Mouse (Mus musculus): ENCODE results near the gene B4galnt2. TPM values are rescaled to one million over a fixed set of nuclear protein-coding genes. Genes with fewer than 3 reads are reported as not detected.
"Not testable (repeated sequence)": the region's sequence is repeated elsewhere in the genome, so short reads cannot be mapped to it uniquely, and the experiment has no call there.

Gene B4galnt2
- polyA plus RNA-seq, 1 experiment from 2014 or later, result 4.5 TPM

DNA sequence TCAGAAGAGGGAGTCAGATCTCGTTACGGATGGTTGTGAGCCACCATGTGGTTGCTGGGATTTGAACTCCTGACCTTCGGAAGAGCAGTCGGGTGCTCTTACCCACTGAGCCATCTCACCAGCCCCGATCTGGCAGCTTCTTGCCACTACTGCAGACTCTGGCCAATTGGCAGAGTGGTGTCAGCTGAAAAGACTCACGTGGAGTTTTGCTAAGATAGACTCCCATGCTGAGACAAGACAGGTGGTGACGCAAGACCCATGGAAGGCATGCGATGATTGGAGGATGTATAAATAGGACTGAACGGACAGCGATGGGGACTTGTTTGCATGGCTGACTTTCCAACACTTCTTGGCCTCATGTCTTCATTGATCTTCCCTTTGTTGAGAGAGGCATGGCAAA, 17.5 kb upstream of the B4galnt2 start:
- not testable (repeated sequence) for H3K4me1 ChIP-seq (ENCODE audit: control insufficient read depth, insufficient read depth, low read length); H3K4me2 ChIP-seq (ENCODE audit: low read depth, low read length); H3K9me3 ChIP-seq (replicated peaks; ENCODE audit: control insufficient read depth, low read length); H3K9ac ChIP-seq (ENCODE audit: low read length); H3K4me3 ChIP-seq (replicated peaks; ENCODE audit: low read length); H3K27ac ChIP-seq (ENCODE audit: low read length); H3K36me3 ChIP-seq (ENCODE audit: control insufficient read depth, insufficient read depth, low read length); ATAC-seq (ENCODE audit: insufficient read depth, low FRiP score); H3K27me3 ChIP-seq (ENCODE audit: control insufficient read depth, insufficient read depth, low read length)
- WGBS, result 86% methylated on average over 8 of the region's 10 CpGs

DNA sequence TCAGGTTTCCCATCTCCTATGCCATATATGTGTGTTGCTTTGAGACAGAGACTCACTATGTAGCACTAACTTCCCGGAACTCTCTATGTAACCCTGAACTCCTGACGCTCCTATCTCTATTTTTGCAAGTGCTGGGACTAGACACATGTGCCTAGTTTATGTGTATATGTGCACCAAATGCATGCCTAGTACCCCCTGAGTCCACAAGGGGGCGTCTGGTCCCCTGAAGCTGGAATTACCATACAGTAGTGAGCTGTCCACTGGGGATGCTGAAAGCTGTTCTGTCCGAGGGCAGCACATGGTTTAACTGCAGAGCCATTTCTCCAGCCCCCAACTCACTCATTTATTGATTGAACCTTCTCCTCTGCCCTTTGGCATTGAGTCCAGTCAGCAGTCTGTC, 11.7 kb upstream of the B4galnt2 start:
- Histone ChIP-seq H3K9ac (ENCODE audit: low read length) (no peak overlapping the region), H3K36me3 (ENCODE audit: control insufficient read depth, insufficient read depth, low read length) (no peaks in the 10 kb centered on the region), H3K4me2 (ENCODE audit: low read depth, low read length) (no peak overlapping the region), H3K4me3 (replicated peaks; ENCODE audit: low read length) (no peak overlapping the region), H3K4me1 (ENCODE audit: control insufficient read depth, insufficient read depth, low read length) (no peaks in the 10 kb centered on the region), H3K9me3 (replicated peaks; ENCODE audit: control insufficient read depth, low read length) (0 out of 2 replicates have a peak, but pooled peaks cover 3% of the 10 kb centered on the region), H3K27me3 (ENCODE audit: control insufficient read depth, insufficient read depth, low read length) (no peaks in the 10 kb centered on the region), H3K27ac (ENCODE audit: low read length) (no peak overlapping the region)
- no peak for ATAC-seq (ENCODE audit: insufficient read depth, low FRiP score)
- 72% methylated on average over 4 of the region's 4 CpGs for WGBS

DNA sequence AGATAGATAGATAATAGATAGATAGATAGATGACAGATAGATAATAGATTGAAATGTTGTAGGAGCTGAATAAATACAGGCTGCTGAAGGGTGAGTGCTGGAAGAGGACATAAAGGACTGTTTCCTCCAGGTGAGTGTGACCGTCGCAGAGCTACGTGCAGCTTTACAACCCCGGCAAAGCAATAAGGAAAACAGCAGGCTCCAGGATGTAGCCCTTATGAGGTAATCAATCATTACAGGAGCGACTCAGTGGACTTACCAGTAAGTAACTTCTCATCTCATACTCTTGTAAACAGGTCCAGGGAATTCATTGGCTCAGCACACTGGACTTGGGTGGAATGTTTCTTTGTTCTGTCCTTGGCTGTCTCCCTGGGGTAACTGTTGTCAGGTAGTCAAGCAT, 11.3 kb upstream of the B4galnt2 start:
- no peak overlapping the region for H3K9ac ChIP-seq (ENCODE audit: low read length)
- H3K4me1 ChIP-seq (ENCODE audit: control insufficient read depth, insufficient read depth, low read length), result no peaks in the 10 kb centered on the region
- no peak overlapping the region for H3K4me3 ChIP-seq (replicated peaks; ENCODE audit: low read length)
- 76% methylated on average over 5 of the region's 5 CpGs for WGBS
- no peaks in the 10 kb centered on the region for H3K36me3 ChIP-seq (ENCODE audit: control insufficient read depth, insufficient read depth, low read length)
- no peak overlapping the region for H3K27ac ChIP-seq (ENCODE audit: low read length)
- H3K27me3 ChIP-seq (ENCODE audit: control insufficient read depth, insufficient read depth, low read length), result no peaks in the 10 kb centered on the region
- no peak overlapping the region for H3K4me2 ChIP-seq (ENCODE audit: low read depth, low read length)
- 0 out of 2 replicates have a peak, but pooled peaks cover 3% of the 10 kb centered on the region for H3K9me3 ChIP-seq (replicated peaks; ENCODE audit: control insufficient read depth, low read length)
- no peak for ATAC-seq (ENCODE audit: insufficient read depth, low FRiP score)

DNA sequence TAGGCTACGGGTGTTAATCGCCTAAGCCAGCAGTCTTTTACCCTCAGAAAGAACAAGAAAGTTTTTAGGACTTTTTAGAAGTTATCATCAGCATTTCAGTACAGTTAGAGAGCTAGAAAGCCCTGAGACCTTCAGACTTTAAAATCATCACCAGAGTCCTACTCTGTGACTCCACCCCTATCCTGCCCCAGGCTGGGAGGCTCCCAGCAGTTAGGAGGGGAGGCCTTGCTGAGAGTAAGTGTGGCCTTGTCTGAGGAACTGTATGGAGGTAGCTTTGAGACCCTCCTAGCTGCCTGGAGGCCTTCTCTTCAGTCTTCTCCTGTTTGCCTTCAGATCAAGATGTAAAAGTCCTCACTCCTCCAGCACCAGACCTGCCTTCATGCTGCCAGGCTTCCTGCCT, 9.5 kb upstream of the B4galnt2 start:
- Histone ChIP-seq H3K9me3 (replicated peaks; ENCODE audit: control insufficient read depth, low read length) (0 out of 2 replicates have a peak, but pooled peaks cover 3% of the 10 kb centered on the region), H3K4me1 (ENCODE audit: control insufficient read depth, insufficient read depth, low read length) (no peaks in the 10 kb centered on the region), H3K36me3 (ENCODE audit: control insufficient read depth, insufficient read depth, low read length) (no peaks in the 10 kb centered on the region), H3K4me2 (ENCODE audit: low read depth, low read length) (no peak overlapping the region), H3K9ac (ENCODE audit: low read length) (no peak overlapping the region), H3K4me3 (replicated peaks; ENCODE audit: low read length) (no peak overlapping the region), H3K27me3 (ENCODE audit: control insufficient read depth, insufficient read depth, low read length) (no peaks in the 10 kb centered on the region), H3K27ac (ENCODE audit: low read length) (no peak overlapping the region)
- no peak for ATAC-seq (ENCODE audit: insufficient read depth, low FRiP score)
- 14% methylated on average over 2 of the region's 2 CpGs for WGBS

DNA sequence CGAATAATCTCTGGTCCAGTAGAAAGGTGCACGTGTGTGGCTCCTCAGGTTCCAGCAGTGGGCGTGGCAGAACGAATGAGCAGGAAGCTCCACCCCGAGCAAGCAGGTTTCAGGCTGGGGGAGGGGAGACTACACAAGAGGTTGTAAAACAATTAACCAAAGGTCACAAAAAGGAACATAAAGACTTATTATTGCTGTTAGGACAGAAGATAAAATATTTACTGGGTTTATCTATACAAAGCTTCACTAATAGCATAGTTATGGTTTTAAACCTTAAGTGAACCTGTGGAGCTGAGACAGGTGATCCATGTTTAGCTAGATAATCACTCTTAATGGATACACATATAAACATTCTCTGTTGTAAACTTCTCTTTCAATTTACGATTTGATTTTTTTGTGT, 8.8 kb upstream of the B4galnt2 start:
- not testable (repeated sequence) for H3K36me3 ChIP-seq (ENCODE audit: control insufficient read depth, insufficient read depth, low read length); H3K9me3 ChIP-seq (replicated peaks; ENCODE audit: control insufficient read depth, low read length); H3K9ac ChIP-seq (ENCODE audit: low read length); H3K4me1 ChIP-seq (ENCODE audit: control insufficient read depth, insufficient read depth, low read length); H3K27ac ChIP-seq (ENCODE audit: low read length); H3K4me2 ChIP-seq (ENCODE audit: low read depth, low read length); ATAC-seq (ENCODE audit: insufficient read depth, low FRiP score); H3K4me3 ChIP-seq (replicated peaks; ENCODE audit: low read length); H3K27me3 ChIP-seq (ENCODE audit: control insufficient read depth, insufficient read depth, low read length)
- 3% methylated on average over 3 of the region's 6 CpGs for WGBS

DNA sequence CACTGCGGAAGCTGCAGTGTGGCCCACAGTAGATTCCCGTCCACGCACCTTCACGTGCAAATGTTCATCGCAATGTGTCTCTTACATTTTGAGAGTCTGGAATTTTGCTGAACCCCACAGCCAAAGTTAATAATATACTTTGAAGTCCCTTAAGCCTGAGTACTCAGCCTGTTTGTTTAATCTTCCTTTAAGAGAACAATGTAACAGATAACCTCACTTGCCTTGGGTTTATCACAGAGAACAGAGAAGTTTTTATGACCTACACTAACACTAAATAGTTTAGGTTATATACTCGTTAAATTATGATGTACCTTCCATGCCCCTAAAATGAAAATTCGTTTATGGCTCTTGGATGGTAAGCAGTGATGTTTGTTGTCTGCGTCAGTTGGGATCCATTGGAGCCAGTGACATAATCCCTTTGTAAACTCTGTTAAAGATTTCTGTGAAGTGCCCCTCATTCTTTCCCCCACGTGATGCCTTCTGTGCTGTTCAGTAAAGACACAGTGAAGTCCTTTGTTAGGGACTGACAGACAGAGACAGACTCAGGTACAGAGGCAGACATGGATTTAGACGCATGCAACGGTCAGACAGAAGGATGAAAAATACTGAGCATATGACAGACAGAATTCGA, 7.4 kb upstream of the B4galnt2 start:
- H3K9ac ChIP-seq (ENCODE audit: low read length), result no peak overlapping the region
- 50% methylated on average over 12 of the region's 12 CpGs for WGBS
- no peaks in the 10 kb centered on the region for H3K36me3 ChIP-seq (ENCODE audit: control insufficient read depth, insufficient read depth, low read length)
- H3K4me2 ChIP-seq (ENCODE audit: low read depth, low read length), result no peak overlapping the region
- no peak overlapping the region for H3K27ac ChIP-seq (ENCODE audit: low read length)
- no peak for ATAC-seq (ENCODE audit: insufficient read depth, low FRiP score)
- no peak overlapping the region for H3K4me3 ChIP-seq (replicated peaks; ENCODE audit: low read length)
- peaks cover 5% of the 10 kb centered on the region for H3K27me3 ChIP-seq (ENCODE audit: control insufficient read depth, insufficient read depth, low read length)
- 0 out of 2 replicates have a peak, but pooled peaks cover 3% of the 10 kb centered on the region for H3K9me3 ChIP-seq (replicated peaks; ENCODE audit: control insufficient read depth, low read length)
- no peaks in the 10 kb centered on the region for H3K4me1 ChIP-seq (ENCODE audit: control insufficient read depth, insufficient read depth, low read length)

DNA sequence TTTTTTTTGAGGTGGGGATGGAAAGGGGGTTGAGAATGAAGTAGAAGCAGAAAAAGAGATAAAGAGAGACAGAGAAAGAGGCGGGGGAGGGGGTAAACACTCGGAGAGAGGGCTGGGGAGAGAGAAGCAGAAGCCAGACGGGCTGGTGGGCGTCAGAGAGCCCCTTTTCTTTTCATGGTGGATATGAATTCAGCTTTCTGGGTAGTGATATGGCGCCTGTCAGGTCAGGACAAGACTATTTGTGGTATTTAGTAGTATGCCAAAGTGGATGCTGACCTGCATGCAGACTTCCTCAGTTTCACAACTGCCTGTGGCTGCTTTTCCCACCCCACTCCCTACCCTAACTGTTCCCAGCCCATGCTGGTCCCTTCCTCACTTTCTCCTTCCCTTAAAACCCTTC, 1.7 kb upstream of the B4galnt2 start:
- no peak for ATAC-seq (ENCODE audit: insufficient read depth, low FRiP score)
- no peaks in the 10 kb centered on the region for H3K9me3 ChIP-seq (replicated peaks; ENCODE audit: control insufficient read depth, low read length)
- no peaks in the 10 kb centered on the region for H3K36me3 ChIP-seq (ENCODE audit: control insufficient read depth, insufficient read depth, low read length)
- no peak overlapping the region for H3K27ac ChIP-seq (ENCODE audit: low read length)
- H3K9ac ChIP-seq (ENCODE audit: low read length), result no peak overlapping the region
- WGBS, result 8% methylated on average over 5 of the region's 5 CpGs
- peaks cover 14% of the 10 kb centered on the region for H3K4me1 ChIP-seq (ENCODE audit: control insufficient read depth, insufficient read depth, low read length)
- H3K27me3 ChIP-seq (ENCODE audit: control insufficient read depth, insufficient read depth, low read length), result peaks cover 38% of the 10 kb centered on the region
- no peak overlapping the region for H3K4me2 ChIP-seq (ENCODE audit: low read depth, low read length)
- no peak overlapping the region for H3K4me3 ChIP-seq (replicated peaks; ENCODE audit: low read length)

DNA sequence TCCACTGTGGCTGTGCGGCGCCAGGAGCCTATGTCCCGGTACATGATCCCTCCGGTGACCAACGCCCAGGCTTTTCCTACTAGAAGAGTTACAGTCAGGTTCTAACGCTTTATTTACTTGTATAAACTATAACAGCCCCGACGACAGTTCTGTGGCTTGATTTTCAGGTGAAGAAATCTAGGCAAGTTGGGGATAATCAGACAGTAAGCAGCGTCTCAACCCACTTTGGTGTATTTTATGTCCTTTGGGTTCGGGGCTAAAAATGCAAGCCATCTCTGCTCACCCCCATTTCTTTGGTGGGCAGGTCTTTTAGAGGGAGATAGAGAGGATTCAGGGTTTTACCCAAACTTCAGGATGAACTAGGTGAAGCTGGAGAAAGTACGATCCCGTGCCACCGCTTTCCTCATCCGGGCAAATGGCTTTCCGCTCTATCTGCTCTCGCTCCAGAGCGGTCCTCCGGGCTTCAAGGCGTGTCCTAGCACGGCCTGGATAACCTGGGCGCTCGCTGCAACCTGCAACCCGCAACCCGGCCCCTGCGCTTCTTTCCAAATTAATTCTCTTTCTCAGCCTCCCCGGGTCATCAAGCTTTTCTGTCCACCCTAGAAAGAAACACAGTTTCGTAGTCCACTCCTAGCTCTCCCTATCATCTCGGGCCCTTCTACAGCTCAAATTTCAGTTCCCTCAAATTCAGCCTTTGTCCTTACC, 467 bp upstream of the B4galnt2 start:
- Histone ChIP-seq H3K27me3 (ENCODE audit: control insufficient read depth, insufficient read depth, low read length) (peaks cover 41% of the 10 kb centered on the region), H3K4me3 (replicated peaks; ENCODE audit: low read length) (peak overlapping the region; percentile 39), H3K27ac (ENCODE audit: low read length) (no peak overlapping the region), H3K4me2 (ENCODE audit: low read depth, low read length) (peak overlapping the region; percentile 51), H3K4me1 (ENCODE audit: control insufficient read depth, insufficient read depth, low read length) (peaks cover 14% of the 10 kb centered on the region), H3K9ac (ENCODE audit: low read length) (peak overlapping the region; percentile 26; the same call in 1 of the 2 replicates), H3K9me3 (replicated peaks; ENCODE audit: control insufficient read depth, low read length) (no peaks in the 10 kb centered on the region), H3K36me3 (ENCODE audit: control insufficient read depth, insufficient read depth, low read length) (no peaks in the 10 kb centered on the region)
- under 1% methylated on average over 28 of the region's 28 CpGs for WGBS
- no peak for ATAC-seq (ENCODE audit: insufficient read depth, low FRiP score)

DNA sequence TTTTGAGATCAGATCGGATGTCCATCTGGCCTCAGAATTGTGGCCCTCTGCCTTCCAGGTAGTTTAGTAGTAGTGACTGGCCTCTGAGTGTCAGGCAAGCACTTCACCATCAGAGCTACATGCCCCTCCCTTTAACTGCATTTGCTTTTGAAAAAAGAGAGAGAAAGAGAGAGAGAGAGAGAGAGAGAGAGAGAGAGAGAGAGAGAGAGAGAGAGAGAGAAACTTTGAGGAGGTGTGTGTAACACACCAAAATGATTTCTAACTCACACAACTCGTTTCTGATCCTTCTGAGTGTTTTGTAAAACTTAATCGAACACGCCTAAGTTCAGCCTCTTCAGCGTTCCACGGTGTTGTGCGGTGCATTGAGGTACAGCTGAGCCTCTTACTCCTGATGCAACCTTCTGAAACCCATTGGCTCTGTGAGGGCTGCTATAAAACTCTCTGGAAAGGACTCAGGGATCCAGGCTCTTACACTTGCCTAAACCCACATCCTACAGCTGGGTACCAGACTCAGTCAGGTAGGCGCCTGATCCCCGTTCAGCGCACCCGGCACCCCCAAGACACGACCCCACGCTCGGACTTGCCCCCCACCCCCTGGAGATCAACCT, 628 bp downstream of the B4galnt2 start:
- no peak for ATAC-seq (ENCODE audit: insufficient read depth, low FRiP score)
- peaks cover 41% of the 10 kb centered on the region for H3K27me3 ChIP-seq (ENCODE audit: control insufficient read depth, insufficient read depth, low read length)
- H3K27ac ChIP-seq (ENCODE audit: low read length), result no peak overlapping the region
- 4% methylated on average over 14 of the region's 14 CpGs for WGBS
- no peaks in the 10 kb centered on the region for H3K9me3 ChIP-seq (replicated peaks; ENCODE audit: control insufficient read depth, low read length)
- peak overlapping the region; percentile 51 for H3K4me2 ChIP-seq (ENCODE audit: low read depth, low read length)
- H3K36me3 ChIP-seq (ENCODE audit: control insufficient read depth, insufficient read depth, low read length), result no peaks in the 10 kb centered on the region
- peaks cover 14% of the 10 kb centered on the region for H3K4me1 ChIP-seq (ENCODE audit: control insufficient read depth, insufficient read depth, low read length)
- H3K9ac ChIP-seq (ENCODE audit: low read length), result peak overlapping the region; percentile 19; the same call in 1 of the 2 replicates
- H3K4me3 ChIP-seq (replicated peaks; ENCODE audit: low read length), result peak overlapping the region; percentile 39
